Mouse (Mus musculus) left cerebral cortex, postnatal 4 days (tissue): ENCODE data around the gene Zfp644. TPM values are rescaled to one million over a fixed set of nuclear protein-coding genes. Genes with fewer than 3 reads are reported as not detected.

Experiments
- DNase-seq: peaks from one replicate; pipeline ENCODE4 v3.0.0-alpha.2; 2022
- intact Hi-C: fragments of 180-260 bp; cut with DNase I; formaldehyde crosslinking; loops from one replicate; pipeline ENCODE4 v1.15.1; 2025
- total RNA-seq, 2 experiments: library from RNA; stranded (reverse); gene quantifications; 2 replicates each; pipeline ENCODE4 v1.2.3; 2021

Zfp644 gene
- total RNA-seq, 2 experiments from 2014 or later = 106 to 109 TPM

DNA sequence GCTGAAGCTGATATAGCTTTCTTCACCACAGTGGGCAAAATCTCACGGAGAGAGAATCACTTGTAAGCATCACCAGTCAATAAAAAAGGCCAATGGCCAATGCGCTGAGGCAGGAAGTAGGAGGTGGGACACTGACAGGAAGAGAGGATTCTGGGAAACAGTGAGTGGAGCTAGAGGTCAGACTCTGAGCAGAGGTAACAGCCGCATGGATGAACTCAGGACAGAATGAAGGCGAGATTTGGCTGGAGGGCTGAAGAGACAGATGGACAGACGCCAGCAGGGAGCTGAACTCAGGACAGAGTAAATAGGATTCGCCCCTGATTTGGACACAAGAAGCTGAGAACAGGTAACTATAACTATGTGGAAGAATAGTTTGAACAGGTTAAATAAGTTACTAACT, 92.0 kb downstream of the Zfp644 start:
- DNase-seq = no peak
- intact Hi-C loops = no loop called here

DNA sequence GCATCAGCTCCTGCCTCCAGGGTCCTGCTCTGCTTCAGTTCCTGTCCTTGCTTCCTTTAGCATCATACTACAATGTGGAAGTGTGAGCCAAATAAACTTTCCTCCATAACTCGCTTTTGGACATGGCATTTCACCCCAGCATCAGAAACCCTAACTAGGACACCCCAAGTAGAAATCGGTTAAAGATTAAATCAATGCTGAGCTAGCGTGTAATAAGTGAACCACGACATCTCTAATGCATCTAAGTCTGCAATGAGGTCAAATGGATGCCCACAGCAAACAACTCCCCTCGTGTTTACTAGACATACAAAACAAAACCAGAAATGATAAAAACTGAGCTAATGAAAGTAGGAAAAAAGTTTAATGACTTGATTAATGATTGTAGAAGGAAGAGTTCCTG, 92.7 kb downstream of the Zfp644 start:
- intact Hi-C loops = no loop called here
- DNase-seq = no peak

DNA sequence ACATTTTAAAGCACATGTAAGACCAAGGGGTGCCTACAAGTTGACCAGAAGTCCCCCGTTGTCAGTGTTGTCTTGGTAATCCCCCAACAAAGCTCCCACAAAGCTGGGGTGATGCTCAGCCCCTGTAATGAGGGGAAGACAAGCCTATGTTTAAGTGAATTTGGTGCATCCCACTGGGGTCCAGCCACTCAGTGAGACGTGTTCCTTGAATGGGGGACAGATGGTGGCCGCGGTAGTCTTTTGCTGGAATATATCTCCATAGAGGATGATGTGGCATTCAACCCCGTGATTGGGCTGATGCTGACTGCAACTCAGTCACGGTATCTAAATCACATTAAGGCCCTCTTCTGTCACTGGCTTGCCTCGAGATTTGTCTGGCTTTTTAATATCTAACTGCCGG, 97.6 kb downstream of the Zfp644 start:
- peak; percentile 28 for DNase-seq
- intact Hi-C loops = no loop called here

DNA sequence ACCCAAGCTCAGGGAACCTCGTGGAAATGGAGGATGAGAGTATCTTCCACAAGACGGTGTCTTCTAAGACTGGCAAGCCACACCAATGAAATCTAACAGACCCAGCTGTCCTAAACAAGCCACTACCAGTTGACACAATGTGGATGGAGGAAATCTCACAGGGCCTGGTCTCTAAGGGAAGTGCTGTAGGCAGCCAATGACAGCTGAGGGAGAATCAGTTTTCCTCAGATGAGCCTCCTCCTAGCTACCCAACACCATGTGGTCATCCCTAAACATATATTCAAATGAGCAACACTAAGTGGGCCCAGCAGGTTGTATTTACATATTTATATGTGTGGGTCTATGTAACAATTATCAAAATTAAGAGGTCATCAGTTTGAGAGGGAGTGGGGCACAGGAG, 99.6 kb downstream of the Zfp644 start:
- DNase-seq = no peak
- intact Hi-C loops = no loop called here

DNA sequence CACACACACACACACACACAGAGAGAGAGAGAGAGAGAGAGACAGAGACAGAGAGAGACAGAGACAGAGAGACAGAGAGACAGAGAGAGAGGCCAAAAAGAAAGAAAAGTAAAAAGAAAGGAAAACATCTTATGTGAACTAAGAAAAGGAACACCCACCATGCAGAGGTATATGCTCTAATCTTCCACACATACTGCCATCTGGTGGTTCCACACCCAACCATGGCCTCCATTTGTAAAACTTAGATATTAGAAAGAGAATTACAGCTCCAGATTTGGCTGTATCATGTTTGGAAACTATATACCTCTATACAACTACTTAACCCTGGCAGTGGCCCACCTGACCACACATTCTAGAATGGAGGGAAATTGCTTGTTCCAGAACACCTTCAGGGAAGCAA, 102.7 kb downstream of the Zfp644 start:
- intact Hi-C loops = no loop called here

DNA sequence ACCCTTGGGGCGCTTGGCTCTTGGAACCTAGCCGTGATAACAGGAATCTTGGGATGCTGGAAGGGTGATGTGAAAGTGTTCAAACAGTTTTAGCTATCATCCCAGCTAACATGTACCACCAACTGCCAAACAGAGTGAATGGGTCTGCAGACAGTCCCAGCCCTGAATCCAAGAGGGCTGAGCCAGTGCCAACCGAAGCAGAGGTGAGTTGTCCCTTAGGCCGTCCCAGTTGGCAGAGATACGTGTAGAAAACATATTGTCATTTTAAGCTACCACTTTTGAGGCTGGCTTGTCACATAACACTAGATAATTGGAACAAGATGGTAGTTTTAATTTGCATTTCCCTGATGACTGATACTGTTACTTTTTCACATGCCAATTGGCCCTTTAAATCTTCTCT, 106.4 kb downstream of the Zfp644 start:
- no peak for DNase-seq
- intact Hi-C loops = no loop called here

More for the DNA sequence above, 102.7 kb downstream of the Zfp644 start:
- no peak for DNase-seq

DNA sequence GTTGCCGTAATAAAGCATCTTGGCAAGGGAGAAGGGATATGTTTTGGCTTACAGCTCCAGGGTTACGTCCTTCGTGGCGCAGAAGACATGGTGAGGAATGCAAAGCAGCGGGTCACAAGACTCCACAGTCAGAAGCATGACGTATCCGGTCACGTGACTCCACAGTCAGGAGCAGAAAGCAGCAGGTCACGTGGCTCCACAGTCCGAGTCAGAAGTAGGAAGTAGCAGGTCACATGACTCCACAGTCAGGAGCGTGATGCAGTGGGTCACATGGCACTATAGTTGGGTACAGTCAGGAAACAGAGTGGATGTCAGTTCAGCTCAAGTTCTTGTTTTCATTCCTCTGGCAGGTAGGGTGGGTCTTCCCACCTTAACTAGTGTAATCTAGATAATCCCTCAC, 107.4 kb downstream of the Zfp644 start:
- intact Hi-C loops = no loop called here
- no peak for DNase-seq

DNA sequence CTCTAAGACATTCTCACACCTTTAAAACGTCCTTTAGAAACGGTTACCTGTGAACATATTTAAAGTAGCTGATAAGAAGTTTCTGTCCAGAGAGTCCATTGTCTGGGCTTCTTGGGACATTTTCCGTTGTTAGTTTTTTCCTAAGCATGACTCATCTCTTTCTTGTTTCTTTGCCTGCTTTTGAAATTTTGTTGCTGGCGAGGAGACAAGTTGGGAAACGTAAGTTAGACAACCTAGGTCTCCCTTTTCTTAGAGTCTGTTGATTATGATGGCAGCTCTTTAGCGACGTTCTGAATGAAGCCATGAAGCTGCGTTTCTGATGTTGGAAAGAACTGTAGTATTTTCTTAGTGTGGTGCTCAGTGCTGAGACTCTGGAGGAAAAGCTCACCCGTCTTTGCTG, 108.1 kb downstream of the Zfp644 start:
- intact Hi-C loops = no loop called here
- no peak for DNase-seq

DNA sequence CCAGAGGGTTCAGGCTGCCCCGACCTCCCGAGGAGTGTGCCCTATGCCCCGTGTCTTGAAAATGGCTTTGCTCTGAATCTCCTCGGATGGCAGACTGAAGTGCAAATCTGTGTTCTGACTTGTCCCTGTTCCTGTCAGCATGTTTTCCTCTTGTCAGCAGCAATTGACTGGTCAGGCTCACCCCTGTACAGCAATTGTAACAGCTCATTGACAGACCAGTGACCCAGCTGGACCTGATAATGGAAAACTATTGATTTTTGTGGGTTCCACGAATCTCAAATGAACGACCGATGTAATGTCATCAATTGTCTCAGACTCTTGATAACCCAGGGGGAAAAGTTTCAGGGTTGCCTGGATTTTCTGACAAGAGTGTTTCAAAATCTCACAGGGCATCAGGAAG, 116.1 kb downstream of the Zfp644 start:
- DNase-seq = no peak
- intact Hi-C loops = no loop called here

DNA sequence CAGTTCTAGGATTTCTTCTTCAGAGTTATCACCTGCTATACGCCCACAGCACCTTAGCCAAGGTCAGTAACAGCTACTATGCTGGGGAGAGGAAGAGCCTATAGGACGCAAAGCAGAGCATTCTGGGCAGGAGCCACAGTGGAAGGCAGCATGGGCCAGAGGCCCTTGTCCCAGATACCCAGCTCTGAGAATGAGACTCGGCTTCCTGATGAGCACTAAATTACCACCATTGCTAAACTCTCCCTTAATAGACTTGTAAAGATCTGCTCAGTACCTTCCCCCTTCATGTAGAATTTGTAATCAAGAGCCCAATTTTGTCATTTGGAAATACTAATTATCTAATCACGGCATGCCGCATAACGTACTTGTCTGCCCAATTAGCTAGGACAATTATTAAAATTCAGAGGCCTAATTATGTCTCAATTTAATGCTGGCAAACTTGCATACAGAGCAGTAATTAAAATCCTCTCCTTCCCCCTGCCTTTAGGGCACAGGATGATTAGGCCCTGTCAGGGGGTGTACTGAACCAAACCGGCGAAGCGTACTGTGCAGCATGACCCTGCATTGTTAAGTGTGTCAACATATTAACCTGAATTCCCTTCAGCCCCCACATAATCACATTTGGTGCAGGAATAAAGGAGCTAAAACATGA, 119.7 kb downstream of the Zfp644 start:
- no peak for DNase-seq
- intact Hi-C loops = no loop called here

DNA sequence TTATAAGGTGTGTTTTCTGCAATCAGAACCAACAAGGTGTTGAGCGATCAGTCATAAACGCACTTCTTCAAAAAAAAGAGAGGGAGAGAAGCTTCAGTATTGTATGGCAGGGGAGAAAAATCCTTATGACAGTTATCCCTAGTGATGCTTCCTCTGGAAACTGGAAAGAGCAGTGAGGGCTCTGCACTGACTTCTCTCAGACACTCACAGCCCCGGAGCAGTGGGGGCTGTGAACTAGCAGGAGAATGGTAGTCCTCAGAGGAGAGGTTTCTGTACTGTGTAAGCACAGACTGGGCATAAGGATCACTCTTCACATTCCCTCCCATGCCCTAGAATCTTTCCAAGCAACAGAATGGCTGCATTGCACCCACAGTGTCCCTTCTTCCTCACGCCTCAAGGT, 122.0 kb downstream of the Zfp644 start:
- no peak for DNase-seq

DNA sequence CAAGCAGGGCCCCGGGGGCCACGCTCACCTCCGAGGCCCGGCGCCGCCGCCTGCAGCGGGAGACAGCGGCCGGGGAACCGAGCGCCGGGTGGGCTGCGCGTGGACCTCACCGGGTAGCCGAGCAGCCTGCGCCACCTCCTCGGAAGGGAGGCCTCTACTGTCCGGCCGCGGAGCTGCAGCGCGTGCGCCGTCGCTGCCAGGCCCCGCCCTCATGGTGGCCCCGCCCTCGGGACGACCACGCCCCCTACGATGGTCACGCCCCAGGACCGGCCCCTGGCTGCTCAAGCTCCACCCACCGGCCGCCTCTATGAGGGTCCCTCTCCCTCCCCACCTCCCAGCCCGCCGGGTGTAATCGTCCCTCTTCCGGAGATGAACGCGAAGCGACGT, 122.5 kb downstream of the Zfp644 start:
- intact Hi-C loops = no loop called here
- peak; percentile 93 for DNase-seq

More for the DNA sequence above, 122.0 kb downstream of the Zfp644 start:
- intact Hi-C loops = no loop called here

DNA sequence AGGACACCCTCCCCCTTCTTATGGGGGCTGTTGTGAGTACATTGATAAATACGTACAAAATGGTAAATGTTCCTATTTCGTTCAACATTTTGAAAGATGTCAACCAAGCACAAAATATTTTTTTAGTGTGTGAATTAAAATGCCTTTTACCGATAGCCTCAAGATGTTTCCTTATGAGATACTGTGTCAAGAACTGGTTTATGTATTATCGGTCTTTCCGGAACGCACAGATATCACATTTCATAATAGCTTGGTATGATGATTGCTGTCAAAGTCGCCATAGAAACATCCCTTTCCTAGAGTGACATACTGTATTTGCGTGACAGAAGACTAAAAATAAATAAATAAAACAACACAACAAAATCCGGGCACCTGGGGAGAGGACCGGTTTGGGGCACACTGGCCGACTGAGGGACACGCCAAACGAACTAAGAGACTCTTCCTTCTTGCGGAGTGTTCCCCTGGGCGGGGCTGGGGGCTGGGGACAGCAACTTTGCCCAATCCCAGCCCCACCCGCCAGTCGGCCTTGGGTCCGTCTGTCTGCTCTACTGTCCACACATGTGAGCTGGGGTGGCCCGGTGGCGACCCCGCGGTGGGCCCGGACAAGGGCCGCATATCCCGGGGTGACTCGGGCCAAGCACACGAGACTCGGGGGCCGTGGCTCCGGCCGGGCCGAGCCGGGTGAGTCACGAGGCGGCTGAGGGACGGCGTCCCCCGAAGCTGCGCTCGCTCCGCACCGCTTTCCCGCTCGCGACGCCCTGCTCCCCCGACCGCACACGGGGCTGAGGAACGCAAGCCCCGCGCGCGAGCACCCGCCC, 123.1 kb downstream of the Zfp644 start:
- peak; percentile 40 for DNase-seq
- intact Hi-C loops = no loop called here

Other genes starting within 250 kb of the Zfp644 start
- 1 to 10 TPM in 1 of 2 experiments, under 1 TPM in 1; 0.84 to 2.5 TPM for gene Barhl2, start 239.1 kb downstream of the Zfp644 start, total RNA-seq
- gene Gm17304, start 88.2 kb downstream of the Zfp644 start, total RNA-seq = not detected
- 1 to 10 TPM; 3.9 to 5.2 TPM for gene Hfm1, start 229.0 kb upstream of the Zfp644 start, total RNA-seq